Mouse (Mus musculus) urinary bladder, postnatal 4 days (tissue): ENCODE results near the gene Serpinb3c.
"Not testable (repeated sequence)": the region's sequence is repeated elsewhere in the genome, so short reads cannot be mapped to it uniquely, and the experiment has no call there.

Experiments used
- DNase-seq, 2 experiments: peaks; one replicate each; pipeline ENCODE4 v3.0.0; 2021 to 2022; ENCODE audit warnings: low spot score in 2 of 2

Serpinb3c gene

GRCm38 (mm10) chr1:107278261-107278660 lies at the start of gene Serpinb3c, which contains the start of gene Serpinb3b:
Serpinb3c (minus strand) TSS chr1:107278371.
Serpinb3b (minus strand) TSS chr1:107278361.
- DNase-seq = not testable (repeated sequence)

- not testable (repeated sequence) for DNase-seq
These were observed 35.0 kb downstream of the Serpinb3c start for GRCm38 (mm10) chr1:107243170-107243569.
